ENCODE assay signal across 30 mouse cellular contexts in the genomic region with DNA sequence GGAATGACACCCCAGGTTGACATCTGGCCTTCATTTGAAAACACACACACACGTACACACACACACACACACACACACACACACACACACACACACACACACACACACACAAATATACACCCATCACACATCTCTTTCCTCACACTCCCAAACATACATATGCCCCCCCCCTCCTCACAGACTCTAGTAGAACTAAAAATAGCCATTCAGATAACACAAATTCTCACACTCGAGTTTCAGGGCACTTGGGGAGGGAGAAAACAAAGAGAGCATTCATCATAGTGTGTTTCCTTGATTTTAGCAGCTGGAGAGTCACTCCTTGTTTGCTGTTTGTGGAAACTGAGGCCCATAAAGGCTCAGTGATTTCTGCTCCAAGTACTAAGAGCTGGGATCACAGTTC. TPM values are rescaled to one million over a fixed set of nuclear protein-coding genes. Genes with fewer than 3 reads are reported as not detected.
A peak's percentile ranks its signal among the peaks of the same experiment; 100 is the strongest.
DNase-seq lines count a peak whose midpoint lies in the region; ATAC-seq lines count a peak whose summit lies in the region.
"Had no signal": no experiment of that assay in that cellular context is flagged by ENCODE, and none has a peak within 500 bp of the region (broad histone marks: within the 10 kb centered on the region; RNA-seq: fewer than 3 reads in every experiment).

No protein-coding gene starts in this region.

- H3K9ac ChIP-seq in heart, embryonic 11.5 days (ENCODE audit: low read depth, low read length) = no peak overlapping the region
- no peak overlapping the region for H3K9ac ChIP-seq in heart, embryonic 14.5 days (ENCODE audit: low read length)
- H3K9ac ChIP-seq: embryonic facial prominence, embryonic 13.5 days; forebrain, embryonic 12.5 days; forebrain, embryonic 15.5 days; hindbrain, embryonic 14.5 days had no signal

- peaks cover 8% of the 10 kb centered on the region; the same call in 1 of the 2 replicates for H3K4me1 ChIP-seq in heart, embryonic 11.5 days (ENCODE audit: control insufficient read depth, insufficient read depth, low read length)
- H3K4me1 ChIP-seq in heart, embryonic 14.5 days (ENCODE audit: control insufficient read depth in 2 of 2, insufficient read depth in 2 of 2, low read length in 2 of 2) = peaks cover 6 to 18% of the 10 kb centered on the region in 2 experiments
- H3K4me1 ChIP-seq: embryonic facial prominence, embryonic 10.5 days; embryonic facial prominence, embryonic 13.5 days; forebrain, embryonic 12.5 days; forebrain, embryonic 15.5 days had no signal

- no peak overlapping the region for H3K4me2 ChIP-seq in heart, embryonic 11.5 days
- H3K4me2 ChIP-seq in heart, embryonic 14.5 days (ENCODE audit: low read length) = peak overlapping the region; percentile 24
- H3K4me2 ChIP-seq: embryonic facial prominence, embryonic 13.5 days; forebrain, embryonic 12.5 days; forebrain, embryonic 15.5 days; hindbrain, embryonic 14.5 days had no signal

- H3K4me3 ChIP-seq in heart, embryonic 11.5 days (ENCODE audit: low read depth, low read length) = no peak overlapping the region
- H3K4me3 ChIP-seq in heart, embryonic 14.5 days (ENCODE audit: control insufficient read depth in 1 of 2, insufficient read depth in 1 of 2, low read depth in 1 of 2, low read length in 2 of 2) = no peak overlapping the region
- H3K4me3 ChIP-seq: embryonic facial prominence, embryonic 10.5 days; embryonic facial prominence, embryonic 13.5 days; erythroblast, embryonic 14.5 days; forebrain, embryonic 12.5 days; forebrain, embryonic 15.5 days; gastrocnemius, adult 2 months had no signal

- no peaks in the 10 kb centered on the region for H3K9me3 ChIP-seq in heart, embryonic 11.5 days (replicated peaks; ENCODE audit: control insufficient read depth, low read length)
- no peaks in the 10 kb centered on the region for H3K9me3 ChIP-seq in heart, embryonic 14.5 days (ENCODE audit: control insufficient read depth, low read length)
- H3K9me3 ChIP-seq: embryonic facial prominence, embryonic 10.5 days; embryonic facial prominence, embryonic 13.5 days; forebrain, embryonic 12.5 days; forebrain, embryonic 15.5 days had no signal

- no peaks in the 10 kb centered on the region for H3K36me3 ChIP-seq in heart, embryonic 11.5 days (ENCODE audit: control insufficient read depth, insufficient read depth, low read length)
- no peaks in the 10 kb centered on the region for H3K36me3 ChIP-seq in heart, embryonic 14.5 days (ENCODE audit: control insufficient read depth, insufficient read depth, low read length)
- H3K36me3 ChIP-seq: embryonic facial prominence, embryonic 10.5 days; embryonic facial prominence, embryonic 13.5 days; forebrain, embryonic 12.5 days; forebrain, embryonic 15.5 days had no signal

- H3K27ac ChIP-seq in heart, embryonic 11.5 days (ENCODE audit: low read depth, low read length) = peak overlapping the region; percentile 24; the same call in 1 of the 2 replicates
- peak overlapping the region; percentile 66 to 76 for H3K27ac ChIP-seq in heart, embryonic 14.5 days (replicated peaks in 1 of 2; ENCODE audit: control insufficient read depth in 1 of 2, insufficient read depth in 1 of 2, low read depth in 2 of 2, low read length in 2 of 2)
- H3K27ac ChIP-seq: embryonic facial prominence, embryonic 10.5 days; embryonic facial prominence, embryonic 13.5 days; forebrain, embryonic 12.5 days; forebrain, embryonic 15.5 days; gastrocnemius, adult 2 months; hindbrain, embryonic 14.5 days; hindbrain, postnatal 0 days had no signal

- WGBS in heart, embryonic 11.5 days (ENCODE audit: insufficient replicate concordance) = 23% methylated on average over 2 of the region's 2 CpGs
- WGBS in heart, embryonic 14.5 days = 4% methylated on average over 2 of the region's 2 CpGs

- no peak; the same call in 1 of the 2 replicates for ATAC-seq in heart, embryonic 11.5 days (replicated peaks; ENCODE audit: insufficient number of reproducible peaks, low FRiP score, low TSS enrichment)
- ATAC-seq in heart, embryonic 14.5 days (ENCODE audit: insufficient number of reproducible peaks, insufficient read depth, low FRiP score, low read depth) = peak; percentile 39; the same call in 1 of the 2 replicates
- ATAC-seq: activated CD4-positive, CD25-positive, alpha-beta regulatory T cell, adult 4 months; forebrain, embryonic 15.5 days; hindbrain, postnatal 0 days; inflammation-experienced regulatory T-cells, adult 6 months; intestine, embryonic 16.5 days had no signal

- DNase-seq in heart, adult 11 months = peak; percentile 17
- no peak for DNase-seq in heart, adult 18-20 months
- DNase-seq in heart, postnatal 4 days = no peak
- no peak for DNase-seq in heart, adult 8-10 months (ENCODE audit: low spot score)
- no peak for DNase-seq in gastrocnemius, adult 18-20 months (ENCODE audit: low spot score)
- DNase-seq: adrenal gland, adult 8-10 months; adrenal gland, postnatal 25 days; cerebellum, adult 11-12 months; cerebellum, adult 8-10 months; cerebellum, postnatal 10 days; cerebellum, postnatal 36 days; embryo, embryonic 11 days; gastrocnemius, adult 2 months; gastrocnemius, postnatal 14 days; kidney, adult 18-20 months; kidney, adult 9 months had no signal

- H3K27me3 ChIP-seq in heart, embryonic 11.5 days (ENCODE audit: control insufficient read depth, insufficient read depth, low read length) = no peaks in the 10 kb centered on the region
- no peaks in the 10 kb centered on the region for H3K27me3 ChIP-seq in heart, embryonic 14.5 days (ENCODE audit: control insufficient read depth, insufficient read depth, low read length)
- H3K27me3 ChIP-seq: embryonic facial prominence, embryonic 13.5 days; forebrain, embryonic 12.5 days; forebrain, embryonic 15.5 days had no signal

RNA-seq across cellular contexts. Expression of gene Dnah3, which starts 41.1 kb away (rescaled TPM):
- total RNA-seq in heart, adult 18-20 months (2021) = under 1 TPM in 1 of 2 experiments, not detected in 1; 0.51 TPM
- polyA plus RNA-seq in heart, embryonic 11.5 days (2014; fragmentation: Nextera tagmentation; extraction: Ambion mirVana) = not detected in 2 replicates
- total RNA-seq in heart, postnatal 4 days (2021) = under 1 TPM; 0.02 to 0.05 TPM
- polyA plus RNA-seq in heart, embryonic 14.5 days (2014; fragmentation: Nextera tagmentation; extraction: Ambion mirVana) = not detected in 2 replicates
- total RNA-seq in heart, adult 8-10 months (2022) = under 1 TPM in 1 of 4 experiments, not detected in 3; 0.14 TPM
- under 1 TPM; 0.02 to 0.30 TPM for total RNA-seq in gastrocnemius, adult 18-20 months (2021)
- total RNA-seq: adrenal gland, postnatal 25 days; ES-E14; gastrocnemius, postnatal 14 days; gastrocnemius, postnatal 4 days had no signal
- polyA plus RNA-seq: embryonic facial prominence, embryonic 10.5 days; embryonic facial prominence, embryonic 13.5 days; intestine, embryonic 16.5 days had no signal

RNA-seq across cellular contexts. Expression of gene Tmem159, which starts 48.1 kb away (rescaled TPM):
- total RNA-seq in heart, adult 18-20 months (2021) = 10 to 100 TPM; 25.9 to 26.0 TPM
- polyA plus RNA-seq in heart, embryonic 11.5 days (2014; fragmentation: Nextera tagmentation; extraction: Ambion mirVana) = 17.2 and 18.8 TPM in 2 replicates
- 10 to 100 TPM; 15.5 to 16.8 TPM for total RNA-seq in heart, postnatal 4 days (2021)
- 24.4 and 25.1 TPM in 2 replicates for polyA plus RNA-seq in heart, embryonic 14.5 days (2014; fragmentation: Nextera tagmentation; extraction: Ambion mirVana)
- 10 to 100 TPM; 23.0 to 29.5 (median 27.1) TPM for total RNA-seq in heart, adult 8-10 months (2022)
- 10 to 100 TPM; 11.4 to 17.4 TPM for total RNA-seq in gastrocnemius, adult 18-20 months (2021)
- polyA plus RNA-seq: erythroblast, embryonic 14.5 days had no signal
